Mouse (Mus musculus): ENCODE measurements around the gene Zfp366.
"Not testable (repeated sequence)": the region's sequence is repeated elsewhere in the genome, so short reads cannot be mapped to it uniquely, and the experiment has no call there.

Zfp366 gene

GRCm38 (mm10) chr13:99184155-99184886 lies at the start of gene Zfp366:
TSS of gene Zfp366 (plus strand) at chr13:99184823.
- DNase-seq (ENCODE audit: extremely low read depth, insufficient read length, low spot score) = no peak

- no peak for DNase-seq (ENCODE audit: extremely low read depth, insufficient read length, low spot score)
These were observed 46.0 kb upstream of the Zfp366 start for GRCm38 (mm10) chr13:99138351-99139255.

- DNase-seq (ENCODE audit: extremely low read depth, insufficient read length, low spot score) = no peak
These were observed 38.2 kb upstream of the Zfp366 start for GRCm38 (mm10) chr13:99146355-99146871.

- no peak for DNase-seq (ENCODE audit: extremely low read depth, insufficient read length, low spot score)
These were observed 36.9 kb upstream of the Zfp366 start for GRCm38 (mm10) chr13:99147645-99148111.

GRCm38 (mm10) chr13:99149551-99150305 lies 34.9 kb upstream of the Zfp366 start:
- no peak for DNase-seq (ENCODE audit: extremely low read depth, insufficient read length, low spot score)

GRCm38 (mm10) chr13:99150626-99151025 lies 34.0 kb upstream of the Zfp366 start:
- DNase-seq (ENCODE audit: extremely low read depth, insufficient read length, low spot score) = peak; percentile 10

- DNase-seq (ENCODE audit: extremely low read depth, insufficient read length, low spot score) = no peak
These were observed 33.5 kb upstream of the Zfp366 start for GRCm38 (mm10) chr13:99151121-99151520.

GRCm38 (mm10) chr13:99152305-99152930 lies 32.2 kb upstream of the Zfp366 start:
- DNase-seq (ENCODE audit: extremely low read depth, insufficient read length, low spot score) = peak; percentile 45

- no peak for DNase-seq (ENCODE audit: extremely low read depth, insufficient read length, low spot score)
These were observed 26.9 kb upstream of the Zfp366 start for GRCm38 (mm10) chr13:99157709-99158108.

- peak; percentile 14 for DNase-seq (ENCODE audit: extremely low read depth, insufficient read length, low spot score)
These were observed 25.9 kb upstream of the Zfp366 start for GRCm38 (mm10) chr13:99158773-99159172.

GRCm38 (mm10) chr13:99163071-99163470 lies 21.6 kb upstream of the Zfp366 start:
- no peak for DNase-seq (ENCODE audit: extremely low read depth, insufficient read length, low spot score)

- no peak for DNase-seq (ENCODE audit: extremely low read depth, insufficient read length, low spot score)
These were observed 20.9 kb upstream of the Zfp366 start for GRCm38 (mm10) chr13:99163521-99164359.

- no peak for DNase-seq (ENCODE audit: extremely low read depth, insufficient read length, low spot score)
These were observed 20.3 kb upstream of the Zfp366 start for GRCm38 (mm10) chr13:99164360-99164759.

- peak; percentile 74 for DNase-seq (ENCODE audit: extremely low read depth, insufficient read length, low spot score)
These were observed 15.2 kb upstream of the Zfp366 start for GRCm38 (mm10) chr13:99169401-99169800.

GRCm38 (mm10) chr13:99170337-99170736 lies 14.3 kb upstream of the Zfp366 start:
- peak; percentile 47 for DNase-seq (ENCODE audit: extremely low read depth, insufficient read length, low spot score)

GRCm38 (mm10) chr13:99173849-99174248 lies 10.8 kb upstream of the Zfp366 start:
- DNase-seq (ENCODE audit: extremely low read depth, insufficient read length, low spot score) = no peak

- DNase-seq (ENCODE audit: extremely low read depth, insufficient read length, low spot score) = not testable (repeated sequence)
These were observed 1.8 kb upstream of the Zfp366 start for GRCm38 (mm10) chr13:99182828-99183227.

- DNase-seq (ENCODE audit: extremely low read depth, insufficient read length, low spot score) = no peak
These were observed 1.2 kb upstream of the Zfp366 start for GRCm38 (mm10) chr13:99183257-99183895.

- DNase-seq (ENCODE audit: extremely low read depth, insufficient read length, low spot score) = no peak
These were observed 950 bp downstream of the Zfp366 start for GRCm38 (mm10) chr13:99185573-99185972.
